Mouse (Mus musculus): ENCODE results near the gene Bcl2l11. TPM values are rescaled to one million over a fixed set of nuclear protein-coding genes. Genes with fewer than 3 reads are reported as not detected.

Gene Bcl2l11
- polyA plus RNA-seq, 1 experiment: 4.0 TPM

- H3ac ChIP-seq (ENCODE audit: control insufficient read depth, insufficient read length, low read depth): no peak overlapping the region
- no peaks in the 10 kb centered on the region for H3K79me2 ChIP-seq (ENCODE audit: control insufficient read depth, insufficient read depth)
- H3K36me3 ChIP-seq (ENCODE audit: control insufficient read depth, insufficient read depth): no peaks in the 10 kb centered on the region
- H3K27me3 ChIP-seq (ENCODE audit: control insufficient read depth, insufficient read depth, insufficient read length): no peaks in the 10 kb centered on the region
- H3K79me3 ChIP-seq (ENCODE audit: low read depth): no peaks in the 10 kb centered on the region
- H3K4me3 ChIP-seq (ENCODE audit: insufficient read depth, poor library complexity, severe bottlenecking): no peak overlapping the region
- no peak for TF ChIP-seq MYOG (IDR thresholded peaks at IDR 0.05; ENCODE audit: control insufficient read depth, extremely low read depth, insufficient read length)
These were observed 14.3 kb upstream of the Bcl2l11 start for GRCm38 (mm10) chr2:128111537-128111936.

GRCm38 (mm10) chr2:128114621-128115020, 11.2 kb upstream of the Bcl2l11 start:
- no peaks in the 10 kb centered on the region for H3K79me2 ChIP-seq (ENCODE audit: control insufficient read depth, insufficient read depth)
- no peaks in the 10 kb centered on the region for H3K27me3 ChIP-seq (ENCODE audit: control insufficient read depth, insufficient read depth, insufficient read length)
- no peaks in the 10 kb centered on the region for H3K79me3 ChIP-seq (ENCODE audit: low read depth)
- H3K4me3 ChIP-seq (ENCODE audit: insufficient read depth, poor library complexity, severe bottlenecking): no peak overlapping the region
- no peak overlapping the region for H3ac ChIP-seq (ENCODE audit: control insufficient read depth, insufficient read length, low read depth)
- TF ChIP-seq CEBPB (IDR thresholded peaks at IDR 0.05; ENCODE audit: low read depth): no peak
- no peak for TF ChIP-seq FOSL1 (IDR thresholded peaks at IDR 0.05; ENCODE audit: insufficient read depth, low read length, poor library complexity, severe bottlenecking)
- no peak for TF ChIP-seq CTCF (IDR thresholded peaks at IDR 0.05; ENCODE audit: control insufficient read depth, insufficient read depth, insufficient read length)
- no peak for TF ChIP-seq USF1 (IDR thresholded peaks at IDR 0.05; ENCODE audit: low read depth)
- no peak for TF ChIP-seq MYOG (IDR thresholded peaks at IDR 0.05; ENCODE audit: control insufficient read depth, extremely low read depth, insufficient read length)
- no peak for TF ChIP-seq MYOD1 (IDR thresholded peaks at IDR 0.05; ENCODE audit: control insufficient read depth, insufficient read length, low read depth)
- no peak for TF ChIP-seq MAX (IDR thresholded peaks at IDR 0.05)
- no peaks in the 10 kb centered on the region for H3K36me3 ChIP-seq (ENCODE audit: control insufficient read depth, insufficient read depth)

- no peak for TF ChIP-seq USF1 (IDR thresholded peaks at IDR 0.05; ENCODE audit: low read depth)
- TF ChIP-seq FOSL1 (IDR thresholded peaks at IDR 0.05; ENCODE audit: insufficient read depth, low read length, poor library complexity, severe bottlenecking): no peak
- no peak for TF ChIP-seq MAX (IDR thresholded peaks at IDR 0.05)
- no peak for TF ChIP-seq MYOG (IDR thresholded peaks at IDR 0.05; ENCODE audit: control insufficient read depth, extremely low read depth, insufficient read length)
- no peak for TF ChIP-seq CTCF (IDR thresholded peaks at IDR 0.05; ENCODE audit: control insufficient read depth, insufficient read depth, insufficient read length)
- no peak for TF ChIP-seq MYOD1 (IDR thresholded peaks at IDR 0.05; ENCODE audit: control insufficient read depth, insufficient read length, low read depth)
- TF ChIP-seq CEBPB (IDR thresholded peaks at IDR 0.05; ENCODE audit: low read depth): no peak
- Histone ChIP-seq H3K79me3 (ENCODE audit: low read depth) (no peaks in the 10 kb centered on the region), H3K36me3 (ENCODE audit: control insufficient read depth, insufficient read depth) (no peaks in the 10 kb centered on the region), H3K79me2 (ENCODE audit: control insufficient read depth, insufficient read depth) (no peaks in the 10 kb centered on the region), H3K4me3 (ENCODE audit: insufficient read depth, poor library complexity, severe bottlenecking) (no peak overlapping the region), H3K27me3 (ENCODE audit: control insufficient read depth, insufficient read depth, insufficient read length) (no peaks in the 10 kb centered on the region), H3ac (ENCODE audit: control insufficient read depth, insufficient read length, low read depth) (no peak overlapping the region)
These were observed 10.3 kb upstream of the Bcl2l11 start for GRCm38 (mm10) chr2:128115579-128115978.

- Histone ChIP-seq H3K27me3 (ENCODE audit: control insufficient read depth, insufficient read depth, insufficient read length) (no peaks in the 10 kb centered on the region), H3K79me3 (ENCODE audit: low read depth) (no peaks in the 10 kb centered on the region), H3K79me2 (ENCODE audit: control insufficient read depth, insufficient read depth) (no peaks in the 10 kb centered on the region), H3K4me3 (ENCODE audit: insufficient read depth, poor library complexity, severe bottlenecking) (no peak overlapping the region), H3K36me3 (ENCODE audit: control insufficient read depth, insufficient read depth) (no peaks in the 10 kb centered on the region), H3ac (ENCODE audit: control insufficient read depth, insufficient read length, low read depth) (no peak overlapping the region)
- TF ChIP-seq FOSL1 (IDR thresholded peaks at IDR 0.05; ENCODE audit: insufficient read depth, low read length, poor library complexity, severe bottlenecking) (no peak), USF1 (IDR thresholded peaks at IDR 0.05; ENCODE audit: low read depth) (no peak), MAX (IDR thresholded peaks at IDR 0.05) (no peak), MYOD1 (IDR thresholded peaks at IDR 0.05; ENCODE audit: control insufficient read depth, insufficient read length, low read depth) (no peak), MYOG (IDR thresholded peaks at IDR 0.05; ENCODE audit: control insufficient read depth, extremely low read depth, insufficient read length) (no peak), CEBPB (IDR thresholded peaks at IDR 0.05; ENCODE audit: low read depth) (no peak), CTCF (IDR thresholded peaks at IDR 0.05; ENCODE audit: control insufficient read depth, insufficient read depth, insufficient read length) (no peak)
These were observed 8.2 kb upstream of the Bcl2l11 start for GRCm38 (mm10) chr2:128117605-128118004.

- TF ChIP-seq CEBPB (IDR thresholded peaks at IDR 0.05; ENCODE audit: low read depth) (no peak), MYOG (IDR thresholded peaks at IDR 0.05; ENCODE audit: control insufficient read depth, extremely low read depth, insufficient read length) (no peak), FOSL1 (IDR thresholded peaks at IDR 0.05; ENCODE audit: insufficient read depth, low read length, poor library complexity, severe bottlenecking) (no peak), CTCF (IDR thresholded peaks at IDR 0.05; ENCODE audit: control insufficient read depth, insufficient read depth, insufficient read length) (no peak)
- no peaks in the 10 kb centered on the region for H3K36me3 ChIP-seq (ENCODE audit: control insufficient read depth, insufficient read depth)
These were observed 6.9 kb upstream of the Bcl2l11 start for GRCm38 (mm10) chr2:128118971-128119370.

GRCm38 (mm10) chr2:128122491-128122890, 3.3 kb upstream of the Bcl2l11 start:
- Histone ChIP-seq H3K36me3 (ENCODE audit: control insufficient read depth, insufficient read depth) (no peaks in the 10 kb centered on the region), H3ac (ENCODE audit: control insufficient read depth, insufficient read length, low read depth) (no peak overlapping the region), H3K4me3 (ENCODE audit: insufficient read depth, poor library complexity, severe bottlenecking) (no peak overlapping the region), H3K79me3 (ENCODE audit: low read depth) (no peaks in the 10 kb centered on the region), H3K79me2 (ENCODE audit: control insufficient read depth, insufficient read depth) (peaks cover 9% of the 10 kb centered on the region), H3K27me3 (ENCODE audit: control insufficient read depth, insufficient read depth, insufficient read length) (no peaks in the 10 kb centered on the region)
- TF ChIP-seq CEBPB (IDR thresholded peaks at IDR 0.05; ENCODE audit: low read depth): no peak
- peak; percentile 18 for TF ChIP-seq MAX (IDR thresholded peaks at IDR 0.05)
- TF ChIP-seq CTCF (IDR thresholded peaks at IDR 0.05; ENCODE audit: control insufficient read depth, insufficient read depth, insufficient read length): no peak
- TF ChIP-seq USF1 (IDR thresholded peaks at IDR 0.05; ENCODE audit: low read depth): no peak
- TF ChIP-seq FOSL1 (IDR thresholded peaks at IDR 0.05; ENCODE audit: insufficient read depth, low read length, poor library complexity, severe bottlenecking): no peak

More at GRCm38 (mm10) chr2:128118971-128119370, 6.9 kb upstream of the Bcl2l11 start:
- Histone ChIP-seq H3K27me3 (ENCODE audit: control insufficient read depth, insufficient read depth, insufficient read length) (no peaks in the 10 kb centered on the region), H3K79me3 (ENCODE audit: low read depth) (no peaks in the 10 kb centered on the region), H3ac (ENCODE audit: control insufficient read depth, insufficient read length, low read depth) (no peak overlapping the region), H3K79me2 (ENCODE audit: control insufficient read depth, insufficient read depth) (no peaks in the 10 kb centered on the region), H3K4me3 (ENCODE audit: insufficient read depth, poor library complexity, severe bottlenecking) (no peak overlapping the region)
